Mouse (Mus musculus) liver, adult 2 months (tissue): ENCODE results near the gene Fut2.

ENCODE experiments used
- CTCF ChIP-seq: fragments of 200-500 bp; IDR thresholded peaks from 2 replicates; pipeline ENCODE4 v1.5.1; 2011; ENCODE audit warnings: low read depth, low read length, control low read depth
- POLR2A ChIP-seq: fragments of 200-500 bp; IDR thresholded peaks from 2 replicates; pipeline ENCODE4 v1.6.1; 2011; ENCODE audit warnings: low read length, control low read depth; ENCODE audit not compliant: insufficient read depth; ENCODE audit errors: extremely low read depth

DNA sequence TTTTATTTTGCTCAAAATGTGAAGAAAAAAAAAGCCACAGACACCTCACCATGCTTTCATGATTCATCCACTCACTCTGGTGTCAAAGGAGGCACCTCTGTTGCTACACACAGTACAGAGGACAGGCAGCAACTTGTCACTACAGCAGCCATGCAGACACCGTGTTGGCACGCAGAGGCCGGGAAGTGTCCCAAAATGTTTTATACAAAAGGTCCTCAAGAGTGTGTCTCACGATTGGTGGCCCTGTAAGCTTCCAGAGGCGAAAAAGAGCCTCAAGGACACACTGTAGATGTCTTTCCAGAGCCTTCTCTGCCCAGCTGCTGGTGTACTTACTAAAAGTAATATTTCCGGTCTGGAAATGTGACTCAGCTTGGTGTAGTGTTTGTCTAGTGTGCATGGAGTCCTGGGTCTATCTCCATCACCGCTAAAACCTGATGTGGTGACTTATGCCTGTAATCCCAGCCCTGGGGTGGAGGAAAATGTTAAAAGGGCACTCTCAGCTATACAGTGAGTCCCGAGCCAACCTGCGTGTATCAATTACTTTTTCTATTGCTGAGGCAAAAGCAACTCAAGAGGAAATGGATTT, 60.4 kb downstream of the Fut2 start:
- TF ChIP-seq CTCF: no peak
- TF ChIP-seq POLR2A: no peak
